Mouse (Mus musculus) megakaryocyte progenitor cell, adult 5-6 weeks (primary cell): ENCODE data around the gene Slc39a7. TPM values are rescaled to one million over a fixed set of nuclear protein-coding genes. Genes with fewer than 3 reads are reported as not detected.

ENCODE experiments used
- ATAC-seq: replicated peaks from 2 replicates; pipeline ENCODE4 v1.8.0; 2016; ENCODE audit warnings: mild to moderate bottlenecking, moderate TSS enrichment, inconsistent platforms; ENCODE audit not compliant: poor library complexity
- total RNA-seq, 2 experiments: library from RNA; stranded (forward) in 1 of 2; stranded (reverse) in 1 of 2; fragments of 157-497, 149-512 nt in 1 of 2; fragments of 200-1000 nt in 1 of 2; gene quantifications; 2 replicates each; pipeline versions ENCODE4 v1.2.3 to v1.2.4; 2015 to 2017

Slc39a7 gene
- total RNA-seq (2015), result 6.2 and 9.5 TPM in 2 replicates
- 101 and 107 TPM in 2 replicates for total RNA-seq (2017)

DNA sequence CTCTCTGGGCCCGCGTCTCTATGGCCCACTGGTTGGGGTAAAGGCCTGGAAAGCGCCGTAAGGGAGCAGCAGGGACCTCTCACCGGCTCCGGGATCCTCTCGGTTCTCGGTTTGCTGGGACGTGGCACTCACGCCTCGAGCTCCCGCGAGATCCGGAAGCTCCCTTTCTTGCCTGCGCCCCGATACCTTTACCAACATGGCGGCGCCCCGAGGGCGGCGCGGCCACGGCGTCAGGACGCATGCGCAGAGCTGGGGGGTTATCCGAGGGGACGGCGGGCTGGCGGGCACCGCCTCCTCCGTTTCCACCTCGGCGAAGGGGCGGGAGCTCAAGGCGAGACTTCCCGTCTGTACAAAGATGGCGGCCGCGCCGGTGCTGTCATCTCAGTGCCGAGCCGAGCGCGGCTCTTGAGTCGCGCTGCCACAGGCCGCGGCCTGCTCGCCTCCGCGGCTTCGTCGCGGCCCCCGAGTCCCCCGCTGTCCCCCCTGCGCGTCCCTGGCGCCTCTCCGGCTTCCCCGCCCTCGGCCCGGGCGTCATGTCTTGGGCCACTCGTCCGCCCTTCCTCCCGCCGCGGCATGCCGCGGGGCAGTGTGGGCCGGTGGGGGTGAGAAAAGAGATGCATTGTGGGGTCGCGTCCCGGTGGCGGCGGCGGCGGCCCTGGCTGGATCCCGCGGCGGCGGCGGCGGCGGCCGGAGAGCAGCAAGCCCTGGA is at the start of gene Slc39a7, which contains the start of gene Rxrb:
Gene Slc39a7 (minus strand): TSS at position 218 of the 709 bp plus-strand sequence.
Gene Rxrb (plus strand): TSS at position 348 of the 709 bp plus-strand sequence.
- peak; percentile 59 for ATAC-seq

DNA sequence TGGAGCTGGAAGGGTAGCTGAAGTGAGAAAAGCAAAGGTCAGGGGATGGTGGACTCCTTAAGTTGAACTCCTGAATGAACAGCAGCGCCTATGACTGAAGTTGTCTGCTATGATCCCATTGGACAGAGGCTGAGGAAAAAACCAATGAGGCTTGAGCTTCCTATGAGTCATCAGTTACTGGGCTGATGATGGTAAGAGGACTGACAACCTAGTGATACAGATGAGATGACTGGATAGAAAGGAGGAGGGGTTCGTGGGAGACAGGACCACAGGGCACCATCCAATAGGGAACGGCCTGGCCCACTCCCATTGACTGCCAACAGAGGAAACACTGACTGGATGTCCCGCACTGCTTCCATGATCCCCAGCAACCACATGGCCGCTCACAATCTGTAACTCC is 48.1 kb upstream of the Slc39a7 start:
- peak; percentile 90 for ATAC-seq

DNA sequence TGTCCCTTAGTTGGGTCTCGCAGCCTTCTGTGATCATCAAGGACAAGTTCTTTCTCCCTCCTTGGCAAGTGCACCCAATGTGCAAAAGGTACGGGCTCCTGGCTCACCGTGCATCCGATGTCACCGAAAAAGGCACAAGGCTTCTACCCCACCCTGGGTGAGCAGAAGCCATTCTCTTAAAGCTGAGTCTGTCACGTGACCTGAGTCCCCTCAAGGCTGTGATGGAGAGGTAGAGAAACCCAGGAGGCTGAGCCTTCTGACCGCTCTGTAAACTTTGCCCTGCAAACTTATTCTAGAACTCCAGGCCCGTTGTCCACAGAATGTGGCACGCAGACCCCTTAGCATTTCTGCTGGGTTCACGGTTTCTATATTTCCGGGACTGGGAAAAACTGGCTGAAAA is 47.5 kb upstream of the Slc39a7 start:
- ATAC-seq, result no peak

DNA sequence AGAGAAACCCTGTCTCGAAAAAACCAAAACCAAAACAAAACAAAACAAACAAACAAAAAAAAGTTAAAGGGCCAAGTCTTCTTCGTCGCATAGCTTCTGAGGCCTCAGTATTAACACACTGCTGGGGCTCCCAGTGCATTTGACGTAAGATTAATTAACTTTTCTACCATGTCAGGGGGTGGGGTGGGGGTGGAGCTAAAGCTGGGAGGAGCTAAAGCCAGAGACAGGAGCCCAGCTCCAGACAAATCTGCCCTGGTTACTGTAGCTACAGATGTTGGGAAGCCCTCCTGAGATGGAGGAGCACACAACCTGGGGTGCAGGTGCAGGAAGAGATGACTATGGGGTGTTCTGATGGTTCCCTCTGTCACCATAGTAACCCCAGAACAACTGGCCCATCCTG is 46.7 kb upstream of the Slc39a7 start:
- ATAC-seq, result peak; percentile 40; the same call in 1 of the 2 replicates

DNA sequence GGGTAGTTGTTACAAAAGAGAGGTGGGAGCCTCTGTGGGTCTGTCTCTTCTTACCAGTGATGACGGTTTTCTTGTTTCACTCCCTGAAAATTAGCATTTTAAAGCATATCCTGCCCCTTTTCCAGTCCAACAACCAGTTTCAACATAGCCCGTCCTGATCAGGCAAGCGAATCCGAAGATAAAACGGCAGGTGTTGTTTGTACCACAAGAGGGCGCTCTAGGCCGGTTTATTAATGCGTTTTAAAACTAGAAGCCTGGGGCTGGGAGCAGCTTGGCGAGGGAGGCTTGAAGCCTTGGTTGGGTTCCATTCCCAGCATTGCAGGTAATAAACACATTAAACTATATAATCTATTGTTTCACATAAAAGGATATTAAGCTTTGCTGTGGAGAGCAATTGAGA is 46.1 kb upstream of the Slc39a7 start:
- peak; percentile 70 for ATAC-seq

DNA sequence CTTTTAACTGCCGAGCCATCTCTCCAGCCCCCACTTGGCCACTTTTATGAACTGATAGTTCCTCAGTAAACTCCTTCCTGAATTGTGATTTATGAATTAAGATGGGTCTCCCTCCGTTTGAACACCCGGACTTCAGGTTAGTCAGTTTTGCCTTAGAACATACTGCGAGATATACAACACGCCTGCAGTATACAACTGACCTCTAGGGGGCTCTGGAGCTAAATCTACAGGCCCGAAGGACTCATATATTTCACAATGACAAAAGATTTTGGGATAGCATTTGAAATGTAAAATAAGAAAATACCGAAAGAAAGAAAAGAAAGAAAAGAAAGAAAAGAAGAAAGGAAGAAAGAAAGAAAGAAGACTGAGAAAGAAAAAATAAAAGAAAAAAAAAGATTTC is 43.8 kb upstream of the Slc39a7 start:
- ATAC-seq, result peak; percentile 51; the same call in 1 of the 2 replicates

DNA sequence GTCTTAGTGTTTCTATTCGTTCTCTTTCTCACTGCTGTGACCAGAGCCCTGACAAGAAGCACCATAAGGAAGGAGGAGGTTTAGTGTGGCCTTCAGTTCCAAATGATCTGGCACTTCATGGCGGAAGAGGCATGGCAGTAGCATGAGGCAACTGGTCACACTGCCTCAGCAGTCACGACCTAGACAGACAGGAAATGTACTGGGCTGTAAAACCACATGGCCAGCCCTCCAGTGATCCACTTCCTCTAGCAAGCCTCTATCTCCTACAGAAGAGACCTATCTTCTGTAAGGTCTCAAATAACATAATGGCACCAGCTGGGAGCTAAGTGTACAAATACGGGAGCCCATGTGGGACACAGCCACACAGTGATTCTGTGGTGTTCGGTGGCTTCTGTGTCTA is 40.6 kb upstream of the Slc39a7 start:
- peak; percentile 71 for ATAC-seq

DNA sequence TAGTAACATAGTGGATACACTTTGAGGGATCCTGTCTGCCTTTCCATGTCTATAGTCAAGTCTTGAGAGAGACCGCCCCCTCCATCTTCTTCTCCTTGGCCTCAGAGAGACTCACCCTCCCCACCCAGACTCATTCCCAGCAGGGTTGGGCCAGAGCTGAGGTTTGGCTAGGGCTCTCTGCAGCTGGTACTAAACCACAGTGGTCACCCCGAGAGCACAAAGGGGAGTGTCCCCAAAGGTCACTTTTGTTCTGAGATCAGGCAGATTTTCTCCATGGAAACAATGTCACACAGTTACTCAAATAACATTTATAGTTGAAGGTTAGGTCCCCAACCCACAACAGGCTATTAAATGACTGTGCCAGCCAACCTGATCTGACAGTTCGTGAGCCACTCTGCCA is 37.4 kb upstream of the Slc39a7 start:
- ATAC-seq, result no peak

DNA sequence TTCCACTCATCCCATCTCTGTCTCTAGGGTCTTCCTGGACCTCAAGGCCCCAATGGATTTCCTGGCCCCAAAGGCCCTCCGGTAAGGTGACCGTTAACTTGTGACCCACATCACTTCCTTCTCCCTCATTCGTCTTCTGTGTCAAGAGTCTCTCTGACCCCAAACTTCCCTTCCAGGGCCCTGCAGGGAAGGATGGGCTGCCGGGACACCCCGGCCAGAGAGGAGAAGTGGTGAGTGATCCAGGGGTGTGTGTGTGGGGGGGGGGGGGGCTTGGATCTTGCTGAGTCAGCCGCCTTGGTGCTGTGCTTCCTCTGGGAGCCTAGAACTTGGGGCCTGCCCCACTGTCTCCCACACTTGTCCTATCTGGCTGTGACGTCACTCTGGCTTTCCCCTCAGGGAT is 25.7 kb upstream of the Slc39a7 start:
- peak; percentile 88 for ATAC-seq

DNA sequence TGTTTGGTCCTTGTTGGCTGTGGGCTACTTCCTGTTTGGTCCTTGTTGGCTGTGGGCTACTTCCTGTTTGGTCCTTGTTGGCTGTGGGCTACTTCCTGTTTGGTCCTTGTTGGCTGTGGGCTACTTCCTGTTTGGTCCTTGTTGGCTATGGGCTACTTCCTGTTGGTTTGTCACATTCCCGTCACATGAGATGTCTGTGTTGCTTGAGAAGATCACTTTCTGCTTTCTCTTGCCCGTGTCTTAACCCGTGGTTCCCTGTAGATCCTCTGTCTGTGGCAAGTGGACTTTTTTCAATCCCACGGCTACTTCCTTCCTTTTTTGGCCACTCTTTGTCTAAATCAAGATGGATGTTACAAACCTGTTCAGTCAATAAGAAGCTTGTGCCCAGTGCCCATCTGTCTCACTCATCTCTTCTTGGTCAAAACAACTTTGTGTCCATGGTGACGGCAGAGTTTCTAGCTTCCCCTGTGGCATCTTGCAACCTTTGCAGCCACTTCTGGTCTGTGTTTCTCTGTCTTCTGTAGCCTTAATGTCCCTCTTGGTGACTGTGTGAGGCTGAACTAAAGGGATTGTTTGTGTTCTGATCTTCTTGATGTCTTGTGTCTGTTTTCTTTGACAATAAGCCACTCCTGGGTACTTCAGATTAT is 16.0 kb upstream of the Slc39a7 start:
- peak; percentile 69 for ATAC-seq

DNA sequence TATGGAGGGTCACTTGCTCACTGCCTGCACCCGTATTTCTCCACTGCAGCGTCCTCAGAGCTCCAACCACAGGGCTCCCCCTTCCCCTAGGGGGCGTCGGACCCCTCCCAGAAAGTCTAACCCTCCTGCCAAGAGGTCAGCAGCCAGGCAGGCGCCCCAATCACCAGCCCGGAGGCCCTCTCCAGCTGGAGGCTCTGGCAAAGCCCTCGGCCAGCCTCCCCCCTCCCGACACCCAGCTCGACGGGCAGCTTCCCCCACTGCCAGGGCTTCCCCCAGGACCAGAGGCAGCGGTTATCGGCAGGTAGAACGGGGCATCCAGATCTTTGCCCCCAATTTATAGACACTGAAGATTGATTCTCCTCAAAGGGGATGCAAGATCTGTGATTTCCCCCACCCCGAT is 14.5 kb upstream of the Slc39a7 start:
- no peak for ATAC-seq

DNA sequence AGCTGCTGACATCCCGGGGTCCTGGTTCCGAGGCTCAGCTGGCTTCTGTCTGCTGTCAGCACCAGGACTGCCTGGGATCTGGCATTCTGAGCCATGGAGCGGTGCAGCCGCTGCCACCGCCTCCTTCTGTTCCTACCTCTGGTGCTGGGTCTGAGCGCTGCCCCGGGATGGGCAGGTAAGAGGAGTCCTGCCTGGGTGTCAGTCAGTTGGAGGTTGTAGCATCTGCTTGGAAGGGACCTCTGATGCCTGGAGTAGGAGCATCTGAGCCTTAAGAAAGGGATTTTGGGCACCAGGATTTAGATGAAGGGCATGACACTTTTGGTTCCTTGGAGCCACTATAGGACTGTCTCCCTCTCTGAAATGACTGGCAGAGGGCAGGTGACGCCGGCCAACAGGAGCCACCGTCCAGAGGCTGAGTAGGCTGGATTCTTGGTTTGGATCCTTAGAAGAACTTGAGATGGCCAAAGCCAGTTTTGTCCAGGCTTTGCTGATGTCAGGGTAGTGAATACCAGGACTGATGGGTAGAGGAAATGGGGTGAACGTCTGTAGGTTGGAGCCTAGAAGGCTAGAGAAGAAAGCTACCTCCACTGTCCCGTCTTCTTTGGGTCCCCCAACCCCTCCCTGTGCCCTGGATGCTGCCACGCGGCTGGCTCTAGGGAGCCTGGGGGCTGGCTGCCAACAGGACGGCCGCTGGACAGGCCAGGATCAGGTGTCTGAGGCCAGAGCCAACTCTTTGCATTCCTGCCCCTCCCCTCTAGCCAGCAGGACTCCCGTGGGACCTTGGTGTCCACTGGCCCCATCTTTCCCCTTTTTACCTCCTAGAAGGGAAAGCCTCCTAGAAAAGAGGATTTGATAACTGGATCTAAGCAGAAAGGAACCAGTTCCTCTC is 8.3 kb upstream of the Slc39a7 start:
- no peak for ATAC-seq

DNA sequence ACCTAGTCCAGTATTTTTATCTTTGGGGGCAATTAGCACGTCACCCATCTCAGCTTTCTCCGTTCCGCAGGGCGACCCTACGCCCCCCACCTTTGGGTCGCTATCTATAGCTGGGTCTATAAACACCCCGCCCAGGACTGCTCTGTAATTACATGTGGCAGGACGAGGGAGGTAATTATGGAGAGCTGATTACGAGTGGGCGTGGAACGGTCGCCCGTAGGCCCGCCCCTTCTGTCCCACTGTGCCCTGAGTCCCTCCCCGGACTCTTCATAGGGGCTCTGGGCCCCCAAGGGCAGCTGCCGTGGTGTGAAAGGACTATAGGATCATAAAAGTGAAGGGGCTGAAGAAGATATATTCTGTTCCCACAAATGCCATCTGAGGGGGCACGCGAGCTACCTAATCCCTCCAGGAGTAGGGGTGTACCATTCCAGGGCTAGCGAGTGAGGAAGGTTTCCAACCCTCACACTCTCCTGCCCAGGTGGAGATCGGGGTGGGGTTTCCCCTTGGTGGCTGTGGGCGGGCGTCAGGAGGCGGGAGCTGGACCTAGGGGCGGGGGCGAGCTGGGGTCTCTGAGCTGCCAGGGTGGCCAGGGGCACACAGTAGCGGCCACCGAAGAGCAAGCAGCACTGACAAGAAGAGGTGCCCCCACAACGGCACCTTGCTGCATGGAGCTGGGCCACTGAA is 7.5 kb upstream of the Slc39a7 start, which contains the start of gene Col11a2:
Gene Col11a2 (plus strand): TSS at position 560 of the 684 bp plus-strand sequence.
- peak; percentile 48 for ATAC-seq

DNA sequence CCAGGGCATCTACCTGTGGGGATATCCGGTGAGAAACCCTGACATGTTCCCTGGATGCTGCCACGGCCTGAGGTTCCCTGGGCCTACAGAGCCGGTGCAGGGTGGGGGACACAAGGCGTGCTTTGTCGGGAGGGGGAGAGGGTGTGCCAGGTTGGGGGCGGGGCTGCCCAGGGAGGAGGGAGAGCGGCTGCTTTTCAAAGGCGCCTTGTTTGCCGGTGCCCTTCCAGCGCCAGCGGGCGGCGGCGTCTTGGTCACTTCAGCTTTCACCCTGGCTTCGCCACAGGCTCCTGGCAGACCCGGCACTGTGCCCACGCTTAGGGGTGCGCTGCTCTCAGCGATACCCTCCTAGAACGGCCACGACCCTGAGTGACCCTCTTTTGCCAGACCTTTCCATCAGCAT is 7.0 kb upstream of the Slc39a7 start:
- no peak for ATAC-seq

DNA sequence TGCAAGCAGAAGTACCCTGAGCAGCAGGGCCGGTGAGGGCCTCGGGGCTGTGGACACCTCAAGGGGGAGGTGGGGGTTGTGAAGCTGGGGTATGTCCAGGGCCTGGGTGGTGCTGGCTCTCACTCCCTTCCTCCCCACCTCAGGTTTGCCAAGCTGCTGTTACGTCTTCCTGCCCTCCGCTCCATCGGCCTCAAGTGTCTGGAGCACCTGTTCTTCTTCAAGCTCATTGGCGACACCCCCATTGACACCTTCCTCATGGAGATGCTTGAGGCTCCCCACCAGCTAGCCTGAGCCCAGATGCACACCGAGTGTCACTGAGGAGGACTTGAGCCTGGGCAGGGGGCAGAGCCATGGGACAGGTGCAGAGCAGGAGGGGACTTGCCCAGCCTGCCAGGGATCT is 5.8 kb upstream of the Slc39a7 start:
- ATAC-seq, result no peak

DNA sequence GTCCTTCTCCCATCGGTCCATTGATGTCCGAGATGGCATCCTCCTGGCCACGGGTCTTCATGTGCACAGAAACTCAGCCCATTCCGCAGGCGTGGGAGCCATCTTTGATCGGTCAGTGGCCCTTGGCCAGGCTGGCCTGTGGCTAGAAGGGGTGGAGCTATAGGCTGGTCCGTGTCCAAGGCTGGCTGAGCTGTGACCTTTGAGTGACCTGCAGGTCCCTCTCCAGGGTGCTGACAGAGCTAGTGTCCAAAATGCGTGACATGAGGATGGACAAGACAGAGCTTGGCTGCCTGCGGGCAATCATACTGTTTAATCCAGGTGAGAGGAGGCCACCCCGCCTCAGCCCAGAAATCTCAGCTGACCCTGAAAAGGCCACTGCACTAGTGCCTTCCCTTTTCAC is 5.2 kb upstream of the Slc39a7 start:
- ATAC-seq, result no peak

DNA sequence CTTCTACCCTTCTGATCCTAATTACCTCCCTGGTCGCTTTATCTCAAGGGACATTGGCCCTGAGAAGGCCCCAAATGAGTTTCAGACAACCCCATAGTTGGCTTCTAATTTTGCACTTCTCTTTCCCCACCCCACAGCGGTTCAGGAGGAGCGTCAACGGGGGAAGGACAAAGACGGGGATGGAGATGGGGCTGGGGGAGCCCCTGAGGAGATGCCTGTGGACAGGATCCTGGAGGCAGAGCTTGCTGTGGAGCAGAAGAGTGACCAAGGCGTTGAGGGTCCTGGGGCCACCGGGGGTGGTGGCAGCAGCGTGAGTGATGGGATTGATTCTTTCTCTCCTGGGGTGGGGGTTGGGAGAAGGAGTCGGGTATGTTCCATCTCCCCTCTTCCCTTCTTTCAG is 4.0 kb upstream of the Slc39a7 start:
- ATAC-seq, result no peak

DNA sequence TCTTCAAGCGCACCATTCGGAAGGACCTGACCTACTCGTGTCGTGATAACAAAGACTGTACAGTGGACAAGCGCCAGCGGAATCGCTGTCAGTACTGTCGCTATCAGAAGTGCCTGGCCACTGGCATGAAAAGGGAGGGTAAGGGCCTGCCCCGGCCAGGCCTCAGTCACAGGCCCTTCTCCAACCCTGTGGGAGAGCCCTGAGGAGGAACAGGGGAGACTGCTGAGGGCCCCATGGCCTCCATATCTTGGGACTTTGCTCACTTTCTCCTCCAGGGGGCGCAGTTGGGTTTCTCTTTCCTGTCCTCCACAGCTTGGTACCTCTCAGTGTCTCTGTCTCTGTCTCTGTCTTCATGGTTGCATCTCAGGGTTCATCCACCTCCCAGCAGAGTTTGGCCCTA is 2.6 kb upstream of the Slc39a7 start:
- ATAC-seq, result peak; percentile 45

DNA sequence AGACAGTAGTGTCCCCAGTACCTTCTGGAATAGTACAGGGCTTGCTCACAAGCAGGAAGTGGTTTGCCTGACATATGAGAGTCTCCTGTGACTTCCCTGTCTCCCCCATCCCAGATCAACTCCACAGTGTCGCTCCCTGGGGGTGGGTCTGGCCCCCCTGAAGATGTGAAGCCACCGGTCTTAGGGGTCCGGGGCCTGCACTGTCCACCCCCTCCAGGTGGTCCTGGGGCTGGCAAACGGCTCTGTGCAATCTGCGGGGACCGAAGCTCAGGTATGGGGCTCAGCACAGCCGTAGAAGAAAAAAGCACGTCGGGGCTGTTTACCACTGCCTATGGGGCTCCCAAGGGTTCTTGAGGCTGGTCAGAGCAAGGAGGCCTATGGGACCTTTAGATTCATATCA is 2.0 kb upstream of the Slc39a7 start:
- ATAC-seq, result no peak

DNA sequence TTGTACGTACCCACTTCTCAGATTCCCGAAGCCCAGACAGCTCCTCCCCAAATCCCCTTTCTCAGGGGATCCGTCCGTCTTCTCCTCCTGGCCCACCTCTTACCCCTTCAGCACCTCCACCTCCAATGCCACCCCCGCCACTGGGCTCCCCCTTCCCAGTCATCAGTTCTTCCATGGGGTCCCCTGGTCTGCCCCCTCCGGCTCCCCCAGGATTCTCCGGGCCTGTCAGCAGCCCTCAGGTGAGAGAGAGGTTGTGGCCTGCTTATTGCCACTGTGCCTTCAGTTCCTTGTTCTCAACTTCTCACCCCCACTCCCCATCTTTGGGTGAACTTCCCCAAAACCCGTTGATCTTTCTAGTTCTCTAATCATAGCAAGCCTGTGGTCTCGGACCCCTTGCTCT is 1.3 kb upstream of the Slc39a7 start:
- ATAC-seq, result no peak

DNA sequence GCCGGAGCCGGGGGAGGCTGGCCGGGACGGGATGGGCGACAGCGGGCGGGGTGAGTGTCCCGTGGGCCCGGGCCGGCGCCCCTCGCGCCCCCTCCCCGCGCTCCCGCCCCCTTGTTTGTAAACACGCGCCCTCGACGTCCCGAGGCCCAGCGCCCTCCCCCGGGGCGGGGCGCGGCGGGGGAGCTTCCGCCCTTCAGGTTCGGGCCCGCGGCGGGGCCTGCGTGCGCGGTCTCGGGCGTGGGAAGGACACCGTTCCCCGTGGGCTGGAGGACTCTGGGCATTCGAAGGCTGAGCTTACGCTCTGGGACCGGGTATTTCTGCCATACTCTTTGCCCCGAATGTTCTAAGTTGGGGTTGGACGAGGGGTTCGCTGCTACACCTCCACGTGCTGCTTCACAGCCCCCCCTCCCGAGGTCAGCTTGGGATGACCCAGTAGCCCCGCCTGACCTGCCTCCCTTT is 721 bp upstream of the Slc39a7 start:
- no peak for ATAC-seq
